Mouse (Mus musculus) ES-Bruce4 (cell line): ENCODE results near the gene Nav3.

Experiments used
- CTCF ChIP-seq: IDR thresholded peaks from one replicate; pipeline ENCODE4 v1.8.1; 2011; ENCODE audit warnings: low read depth, low read length
- EP300 ChIP-seq: IDR thresholded peaks from 2 replicates; pipeline ENCODE4 v1.6.1; 2011; ENCODE audit warnings: low read depth, low read length; ENCODE audit not compliant: insufficient read depth
- POLR2A ChIP-seq: IDR thresholded peaks from one replicate; pipeline ENCODE4 v1.8.1; 2011; ENCODE audit warnings: low read length; ENCODE audit not compliant: insufficient read depth

- TF ChIP-seq POLR2A (no peak), CTCF (no peak), EP300 (no peak)
Measured at GRCm38 (mm10) chr10:109684109-109685056, 771.6 kb downstream of the Nav3 start.
